Mouse (Mus musculus) E14TG2a.4 (cell line): ENCODE measurements at regions not wholly inside any gene's neighbourhood (a gene's known extent, or its start where the extent isn't known, plus 50 kb on each side); places are given as distances from the start of the nearest gene placed in this dataset.

Experiments used
- H3K27me3 ChIP-seq: 2 replicates; pipeline ENCODE4 v1.6.1; 2014; ENCODE audit warnings: low read length, control low read depth; ENCODE audit not compliant: insufficient read depth
- H3K36me3 ChIP-seq: 2 replicates; pipeline ENCODE4 v1.6.1; 2014; ENCODE audit warnings: low read length, control low read depth; ENCODE audit not compliant: insufficient read depth
- H3K4me1 ChIP-seq: replicated peaks from 2 replicates; pipeline ENCODE4 v1.6.1; 2014; ENCODE audit warnings: low read depth, low read length, control low read depth
- H3K4me3 ChIP-seq: replicated peaks from 2 replicates; pipeline ENCODE4 v1.5.1; 2014; ENCODE audit warnings: mild to moderate bottlenecking, low read length
- H3K9me3 ChIP-seq: 2 replicates; pipeline ENCODE4 v1.6.1; 2014; ENCODE audit warnings: low read length, control low read depth
- CTCF ChIP-seq: conservative IDR thresholded peaks from 2 replicates; pipeline ENCODE4 v1.5.1; 2014; ENCODE audit warnings: low read length
- NANOG ChIP-seq: IDR thresholded peaks from 2 replicates; pipeline ENCODE4 v1.6.1; 2014; ENCODE audit warnings: borderline replicate concordance, low read length, mixed read lengths
- POU5F1 ChIP-seq: IDR thresholded peaks from 2 replicates; pipeline ENCODE4 v1.6.1; 2014; ENCODE audit warnings: low read length, borderline replicate concordance

DNA sequence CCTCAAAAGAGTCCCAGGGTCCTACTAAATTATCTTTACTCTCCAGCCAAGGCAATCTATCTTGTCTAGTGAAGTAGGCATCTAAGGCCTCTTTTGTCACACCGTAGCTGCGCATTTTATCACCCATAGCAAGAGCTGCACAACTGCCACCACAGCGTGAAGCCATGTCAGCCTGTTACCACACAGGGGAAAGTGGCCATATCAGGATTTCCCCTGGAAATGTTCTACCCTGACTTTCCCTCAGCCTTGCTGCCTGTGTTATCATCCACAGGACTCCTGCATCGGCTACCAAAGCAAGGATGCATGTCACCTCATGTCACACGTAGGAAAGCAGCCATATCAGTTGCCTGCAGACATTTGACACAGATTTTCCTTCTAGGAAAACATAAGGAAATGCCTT is 233.2 kb upstream of the Fn1 start:
- Histone ChIP-seq H3K9me3 (no peaks in the 10 kb centered on the region), H3K27me3 (no peaks in the 10 kb centered on the region), H3K4me3 (no peak overlapping the region), H3K36me3 (no peaks in the 10 kb centered on the region), H3K4me1 (no peaks in the 10 kb centered on the region)
- TF ChIP-seq NANOG (no peak), POU5F1 (no peak), CTCF (no peak)

DNA sequence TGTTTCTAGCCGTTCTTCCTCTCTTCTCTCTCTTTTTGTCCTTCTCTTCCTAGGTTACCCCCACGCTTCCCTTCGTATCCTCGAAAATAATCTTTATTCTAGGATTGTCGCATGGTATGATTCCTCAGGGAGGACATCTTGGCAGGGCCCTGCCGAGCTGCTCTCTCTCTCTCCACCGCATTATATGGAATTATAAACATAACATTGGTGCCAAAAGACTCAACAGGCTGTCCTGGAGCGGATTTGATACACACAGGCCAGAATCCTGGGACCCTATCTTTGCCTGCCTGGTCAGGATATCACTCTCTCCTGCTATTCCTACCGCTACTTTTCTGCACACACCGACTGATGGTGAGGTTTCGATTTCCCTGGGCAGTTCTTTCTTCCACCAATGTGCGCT is 228.9 kb upstream of the Fn1 start:
- TF ChIP-seq CTCF = no peak
- TF ChIP-seq POU5F1 = no peak
- TF ChIP-seq NANOG = no peak

DNA sequence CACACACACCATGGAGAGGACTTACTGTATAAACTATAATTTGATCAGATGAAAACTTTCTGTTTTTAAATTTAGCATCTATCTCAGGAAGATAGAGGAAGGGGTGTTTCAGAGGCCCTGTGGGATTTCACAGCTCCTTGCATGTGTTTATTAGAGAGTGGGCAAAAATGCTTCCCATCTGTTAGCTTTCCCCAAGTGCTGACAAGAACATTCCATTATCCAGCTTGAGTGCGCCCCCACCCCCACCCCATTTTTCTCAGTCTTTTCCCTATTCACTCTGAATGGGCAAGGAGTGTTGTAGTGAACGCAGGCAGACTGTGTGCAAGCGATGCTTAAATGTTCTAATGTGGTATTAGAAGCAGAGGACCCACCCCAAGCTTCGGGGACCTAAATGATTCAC is 228.2 kb upstream of the Fn1 start:
- H3K4me3 ChIP-seq = no peak overlapping the region
- no peaks in the 10 kb centered on the region for H3K27me3 ChIP-seq
- H3K9me3 ChIP-seq = no peaks in the 10 kb centered on the region
- TF ChIP-seq POU5F1 (no peak), NANOG (no peak), CTCF (no peak)
- H3K4me1 ChIP-seq = no peaks in the 10 kb centered on the region
- no peaks in the 10 kb centered on the region for H3K36me3 ChIP-seq

More for the DNA sequence above, 228.9 kb upstream of the Fn1 start:
- Histone ChIP-seq H3K4me3 (no peak overlapping the region), H3K27me3 (no peaks in the 10 kb centered on the region), H3K9me3 (no peaks in the 10 kb centered on the region), H3K36me3 (no peaks in the 10 kb centered on the region), H3K4me1 (no peaks in the 10 kb centered on the region)

- H3K36me3 ChIP-seq = no peaks in the 10 kb centered on the region
- no peaks in the 10 kb centered on the region for H3K4me1 ChIP-seq
- H3K4me3 ChIP-seq = no peak overlapping the region
- TF ChIP-seq POU5F1 (no peak), CTCF (no peak), NANOG (no peak)
- no peaks in the 10 kb centered on the region for H3K9me3 ChIP-seq
- no peaks in the 10 kb centered on the region for H3K27me3 ChIP-seq
These were observed 227.5 kb upstream of the Fn1 start for GRCm38 (mm10) chr1:71880480-71880879.

DNA sequence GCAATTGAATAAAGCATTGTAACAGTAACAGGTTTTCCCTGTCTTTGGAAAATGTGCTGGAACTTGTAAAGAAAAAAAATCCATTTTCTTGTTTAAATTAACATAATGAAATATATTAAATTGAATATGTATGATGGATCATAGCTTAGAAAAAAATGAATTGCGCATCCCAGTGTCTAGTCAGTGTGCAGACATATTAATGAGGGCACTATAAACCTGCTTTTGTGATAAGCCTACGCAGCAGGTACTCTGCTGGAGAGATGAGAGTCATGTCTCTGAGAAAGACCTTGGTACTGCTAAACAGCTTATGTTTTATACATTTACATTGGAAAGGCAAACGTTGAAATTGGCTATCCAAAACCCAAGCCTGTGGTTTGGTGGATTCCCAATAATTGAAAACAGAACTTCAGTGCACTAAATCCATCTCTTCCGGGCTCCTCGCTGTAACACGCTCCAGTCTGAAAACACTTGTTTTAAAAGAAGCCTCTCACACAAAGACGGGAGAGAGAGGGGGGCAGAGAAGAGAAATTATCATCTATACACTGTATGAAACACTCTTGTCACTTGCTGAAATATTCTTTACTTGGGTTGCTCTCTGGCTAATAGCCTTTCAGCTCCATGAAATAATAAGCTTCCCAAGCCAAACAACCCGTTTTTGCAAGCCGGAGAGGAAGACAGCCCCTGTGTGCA is 223.9 kb upstream of the Fn1 start:
- no peaks in the 10 kb centered on the region for H3K4me1 ChIP-seq
- no peak for TF ChIP-seq CTCF
- no peak for TF ChIP-seq POU5F1
- no peak for TF ChIP-seq NANOG
- H3K36me3 ChIP-seq = no peaks in the 10 kb centered on the region
- no peaks in the 10 kb centered on the region for H3K27me3 ChIP-seq
- H3K4me3 ChIP-seq = no peak overlapping the region
- H3K9me3 ChIP-seq = peaks cover 22% of the 10 kb centered on the region

- TF ChIP-seq NANOG (no peak), CTCF (no peak), POU5F1 (no peak)
- peaks cover 43% of the 10 kb centered on the region for H3K9me3 ChIP-seq
- H3K27me3 ChIP-seq = no peaks in the 10 kb centered on the region
- no peaks in the 10 kb centered on the region for H3K36me3 ChIP-seq
- H3K4me3 ChIP-seq = no peak overlapping the region
- no peaks in the 10 kb centered on the region for H3K4me1 ChIP-seq
These were observed 221.0 kb upstream of the Fn1 start for GRCm38 (mm10) chr1:71874037-71874436.

DNA sequence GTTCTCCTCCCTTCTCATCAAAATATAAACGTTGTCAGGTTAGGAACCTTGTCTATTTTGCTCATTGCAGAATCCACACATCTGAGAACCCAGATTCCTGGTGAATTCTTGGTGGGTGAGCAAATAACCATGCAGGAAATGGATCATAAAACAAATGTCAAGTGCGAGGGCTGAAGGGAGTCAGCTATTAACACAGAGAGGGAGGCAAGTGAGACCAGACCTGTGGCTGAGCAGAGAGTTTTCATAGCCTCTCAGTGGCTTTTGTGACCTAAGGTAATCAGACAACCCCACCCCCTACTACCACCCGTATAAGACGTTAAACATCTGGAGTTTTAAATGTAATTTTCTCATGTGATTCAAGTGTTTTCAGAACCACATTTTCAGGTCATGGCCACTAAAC is 212.7 kb upstream of the Fn1 start:
- TF ChIP-seq NANOG (no peak), CTCF (no peak), POU5F1 (no peak)
- Histone ChIP-seq H3K4me3 (no peak overlapping the region), H3K36me3 (no peaks in the 10 kb centered on the region), H3K9me3 (peaks cover 76% of the 10 kb centered on the region), H3K4me1 (no peaks in the 10 kb centered on the region), H3K27me3 (no peaks in the 10 kb centered on the region)

- H3K9me3 ChIP-seq = peaks cover 76% of the 10 kb centered on the region
- no peaks in the 10 kb centered on the region for H3K27me3 ChIP-seq
- no peak overlapping the region for H3K4me3 ChIP-seq
- no peaks in the 10 kb centered on the region for H3K36me3 ChIP-seq
- TF ChIP-seq POU5F1 (no peak), NANOG (no peak), CTCF (no peak)
- H3K4me1 ChIP-seq = no peaks in the 10 kb centered on the region
These were observed 211.7 kb upstream of the Fn1 start for GRCm38 (mm10) chr1:71864749-71865148.

DNA sequence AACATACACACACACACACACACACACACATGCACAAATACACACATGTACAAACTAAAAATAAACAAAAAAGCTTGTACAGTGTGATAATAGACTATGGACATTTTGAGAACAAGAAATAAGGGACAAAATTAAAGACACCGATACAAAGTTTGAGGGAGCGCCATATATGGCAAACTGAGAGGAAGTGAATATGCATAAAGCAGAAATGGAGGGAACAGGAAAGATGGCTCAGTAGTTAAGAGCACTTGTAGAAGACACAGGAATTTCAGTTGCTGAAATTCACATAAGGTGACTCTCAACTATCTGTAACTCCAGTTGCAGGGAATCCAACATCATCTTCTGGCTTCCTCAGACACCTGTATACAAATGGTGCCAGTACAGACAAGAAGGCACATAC is 200.2 kb upstream of the Fn1 start:
- H3K9me3 ChIP-seq = no peaks in the 10 kb centered on the region
- TF ChIP-seq POU5F1 (no peak), CTCF (no peak), NANOG (no peak)
- no peaks in the 10 kb centered on the region for H3K27me3 ChIP-seq
- H3K4me3 ChIP-seq = no peak overlapping the region
- no peaks in the 10 kb centered on the region for H3K4me1 ChIP-seq
- no peaks in the 10 kb centered on the region for H3K36me3 ChIP-seq
